Mouse (Mus musculus): ENCODE data around the gene Mapk6.

DNA sequence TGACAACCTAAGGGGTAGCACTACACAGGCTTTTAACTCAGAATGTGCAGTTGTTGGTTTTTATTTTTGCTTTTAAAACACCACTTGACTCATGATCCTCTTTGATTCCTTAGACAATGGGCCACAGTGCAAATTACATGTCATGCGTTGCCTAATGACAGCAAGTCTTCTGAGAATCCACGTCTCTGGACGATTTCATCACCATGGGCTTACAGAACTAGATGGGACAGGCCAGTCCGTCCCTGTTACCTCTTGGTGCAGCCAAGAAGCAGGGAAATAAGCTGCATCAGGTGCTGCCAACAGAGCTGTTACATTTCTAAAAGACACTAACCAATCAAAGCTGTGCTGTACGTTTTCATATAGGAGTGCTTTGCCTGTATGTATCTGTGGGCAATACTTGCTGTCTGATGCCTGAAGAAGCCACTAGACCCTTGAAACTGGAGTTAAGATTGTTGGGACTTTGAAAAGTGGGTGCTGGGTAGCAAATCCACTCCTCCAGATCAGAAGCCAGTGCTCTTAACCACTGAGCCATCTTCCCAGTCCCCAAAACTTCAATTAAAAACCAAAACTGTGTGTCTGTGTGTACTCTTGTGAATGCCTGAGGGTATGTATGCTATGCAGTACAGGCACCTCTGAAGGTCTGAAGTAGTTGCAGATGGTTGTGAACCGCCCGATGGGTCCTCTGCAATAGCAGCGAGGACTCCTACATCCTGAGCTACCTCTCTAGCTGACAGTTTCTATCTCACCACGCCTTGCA, 24.4 kb downstream of the Mapk6 start:
- TF ChIP-seq EP300 (optimal IDR thresholded peaks at IDR 0.05) (no peak), CTCF (IDR thresholded peaks at IDR 0.05; ENCODE audit: low read depth) (no peak)
